ENCODE assay signal across 19 mouse cellular contexts in genomic region chr2:62361514-62361913, GRCm38 (mm10).
"Had no signal": no experiment of that assay in that cellular context is flagged by ENCODE, and none has a peak within 500 bp of the region (broad histone marks: within the 10 kb centered on the region; RNA-seq: fewer than 3 reads in every experiment).

No protein-coding gene starts in this region.

- ATAC-seq: liver, postnatal 0 days; lung, postnatal 0 days; midbrain, embryonic 15.5 days had no signal

- H3K4me3 ChIP-seq: kidney, embryonic 15.5 days; layer of hippocampus, adult 2 months; limb, embryonic 12.5 days; limb, embryonic 15.5 days; midbrain, embryonic 12.5 days; midbrain, embryonic 15.5 days; neural tube, embryonic 13.5 days had no signal

- H3K4me2 ChIP-seq: kidney, embryonic 15.5 days; limb, embryonic 12.5 days; limb, embryonic 15.5 days; liver, embryonic 11.5 days; lung, embryonic 14.5 days; midbrain, embryonic 12.5 days; midbrain, embryonic 15.5 days; neural tube, embryonic 13.5 days had no signal

- H3K36me3 ChIP-seq: limb, embryonic 12.5 days; limb, embryonic 15.5 days; midbrain, embryonic 12.5 days; midbrain, embryonic 15.5 days; neural tube, embryonic 13.5 days had no signal

- H3K4me1 ChIP-seq: kidney, embryonic 15.5 days; limb, embryonic 12.5 days; limb, embryonic 15.5 days; midbrain, embryonic 12.5 days; midbrain, embryonic 15.5 days; neural tube, embryonic 13.5 days had no signal

- H3K27me3 ChIP-seq: kidney, embryonic 15.5 days; limb, embryonic 12.5 days; limb, embryonic 15.5 days; midbrain, embryonic 12.5 days; midbrain, embryonic 15.5 days; neural tube, embryonic 13.5 days had no signal

- DNase-seq: kidney, postnatal 4 days; layer of hippocampus, adult 9-11 months; left cerebral cortex, postnatal 4 days; liver, postnatal 0 days; thymus, adult 2 months; thymus, postnatal 14 days; thymus, postnatal 4 days had no signal

- H3K27ac ChIP-seq: kidney, embryonic 15.5 days; layer of hippocampus, adult 2 months; limb, embryonic 12.5 days; limb, embryonic 15.5 days; liver, embryonic 14.5 days; macrophage; midbrain, embryonic 12.5 days; midbrain, embryonic 15.5 days; neural tube, embryonic 13.5 days had no signal

- H3K9ac ChIP-seq: kidney, embryonic 15.5 days; limb, embryonic 12.5 days; limb, embryonic 15.5 days; liver, embryonic 14.5 days; liver, postnatal 0 days; lung, embryonic 14.5 days; midbrain, embryonic 12.5 days; midbrain, embryonic 15.5 days; neural tube, embryonic 13.5 days had no signal

- H3K9me3 ChIP-seq: kidney, embryonic 15.5 days; limb, embryonic 12.5 days; limb, embryonic 15.5 days; midbrain, embryonic 12.5 days; midbrain, embryonic 15.5 days; neural tube, embryonic 13.5 days had no signal
